Mouse (Mus musculus) liver, postnatal 0 days (tissue): Measurements from ENCODE around the gene Kif18b.

Source experiments
- CTCF ChIP-seq: sonication (generic); IDR thresholded peaks from 2 replicates; pipeline ENCODE4 v1.5.1; 2016; ENCODE audit warnings: antibody characterized with exemption, low read depth
- EP300 ChIP-seq: IDR thresholded peaks from 2 replicates; pipeline ENCODE4 v1.6.1; 2016; ENCODE audit warnings: antibody characterized with exemption, low read depth, mild to moderate bottlenecking

- TF ChIP-seq CTCF: no peak
- no peak for TF ChIP-seq EP300
Observed at GRCm38 (mm10) chr11:102956962-102957614, 32.2 kb upstream of the Kif18b start.
